Mouse (Mus musculus) stomach, postnatal 0 days (tissue): ENCODE measurements around the gene Clec16a. TPM values are rescaled to one million over a fixed set of nuclear protein-coding genes. Genes with fewer than 3 reads are reported as not detected.

Experiments used
- ATAC-seq: fragments of 200-750 bp; cut with Nextera tagmentation; 2 replicates; pipeline ENCODE4 v1.8.0; 2017; ENCODE audit not compliant: low FRiP score, low TSS enrichment
- DNase-seq: peaks from one replicate; pipeline ENCODE4 v3.0.0-alpha.2; 2016; ENCODE audit warnings: low spot score
- H3K27ac ChIP-seq: fragments of 300-500 bp; sonication (generic); replicated peaks from 2 replicates; pipeline ENCODE4 v1.5.1; 2014; ENCODE audit warnings: mild to moderate bottlenecking, control low read depth
- H3K27me3 ChIP-seq: fragments of 300-500 bp; sonication (generic); 2 replicates; pipeline ENCODE4 v1.6.1; 2014; ENCODE audit warnings: low read length; ENCODE audit not compliant: control insufficient read depth, insufficient read depth
- H3K36me3 ChIP-seq: fragments of 300-500 bp; sonication (generic); 2 replicates; pipeline ENCODE4 v1.6.1; 2014; ENCODE audit warnings: low read length, mixed read lengths; ENCODE audit not compliant: control insufficient read depth, insufficient read depth
- H3K4me1 ChIP-seq: fragments of 300-500 bp; sonication (generic); replicated peaks from 2 replicates; pipeline ENCODE4 v1.6.1; 2014; ENCODE audit warnings: antibody characterized with exemption; ENCODE audit not compliant: control insufficient read depth, insufficient read depth
- H3K4me2 ChIP-seq: fragments of 300-500 bp; sonication (generic); replicated peaks from 2 replicates; pipeline ENCODE4 v1.6.1; 2014; ENCODE audit warnings: low read depth, mild to moderate bottlenecking, control low read depth, moderate library complexity
- H3K4me3 ChIP-seq: fragments of 300-500 bp; sonication (generic); 2 replicates; pipeline ENCODE4 v1.5.1; 2014; ENCODE audit warnings: low read depth, low read length, control low read depth
- H3K9ac ChIP-seq: fragments of 300-500 bp; sonication (generic); 2 replicates; pipeline ENCODE4 v1.6.1; 2014; ENCODE audit warnings: mild to moderate bottlenecking, low read length, control low read depth, mixed read lengths
- H3K9me3 ChIP-seq: fragments of 300-500 bp; sonication (generic); 2 replicates; pipeline ENCODE4 v1.6.1; 2016; ENCODE audit warnings: low read length; ENCODE audit not compliant: control insufficient read depth
- CTCF ChIP-seq: IDR thresholded peaks from 2 replicates; pipeline ENCODE4 v1.5.1; 2016; ENCODE audit warnings: antibody characterized with exemption, low read depth, mild to moderate bottlenecking, moderate library complexity
- EP300 ChIP-seq: optimal IDR thresholded peaks from 2 replicates; pipeline ENCODE3; 2016; ENCODE audit warnings: antibody characterized with exemption
- WGBS: fragments of 180-500 bp; shearing (Covaris S2); extraction: QIAGEN DNeasy Blood & Tissue Kit; methylation state at CpG from one replicate; pipeline ENCODE4 v1.1.7; 2014; 5-methylcytosine and 5-hydroxymethylcytosine counted together
- polyA plus RNA-seq: library from polyadenylated mRNA; unstranded; fragments of >200 nt; fragmentation: Nextera tagmentation; extraction: Ambion mirVana; gene quantifications from 2 replicates; pipeline ENCODE4 v1.2.1, GENCODE M21; 2015

Clec16a gene
- polyA plus RNA-seq, 1 experiment from 2014 or later = 28.1 TPM

- H3K27ac ChIP-seq = no peak overlapping the region
- no peak overlapping the region for H3K9ac ChIP-seq
- no peak overlapping the region for H3K4me2 ChIP-seq
- no peaks in the 10 kb centered on the region for H3K9me3 ChIP-seq
- H3K36me3 ChIP-seq = no peaks in the 10 kb centered on the region
- 63% methylated on average over 4 of the region's 4 CpGs for WGBS
- TF ChIP-seq EP300 = no peak
- no peak for DNase-seq
- ATAC-seq = no peak
- H3K4me1 ChIP-seq = no peaks in the 10 kb centered on the region
- H3K4me3 ChIP-seq = no peak overlapping the region
- no peaks in the 10 kb centered on the region for H3K27me3 ChIP-seq
These were observed 37.7 kb upstream of the Clec16a start for GRCm38 (mm10) chr16:10507445-10507844.

GRCm38 (mm10) chr16:10508691-10509090, 36.4 kb upstream of the Clec16a start:
- Histone ChIP-seq H3K9me3 (no peaks in the 10 kb centered on the region), H3K27ac (no peak overlapping the region), H3K27me3 (no peaks in the 10 kb centered on the region), H3K36me3 (no peaks in the 10 kb centered on the region), H3K4me3 (no peak overlapping the region), H3K4me2 (no peak overlapping the region), H3K4me1 (no peaks in the 10 kb centered on the region), H3K9ac (no peak overlapping the region)
- DNase-seq (no peak), ATAC-seq (no peak)
- TF ChIP-seq CTCF (no peak), EP300 (no peak)
- WGBS = 53% methylated on average over 6 of the region's 6 CpGs

- Histone ChIP-seq H3K9me3 (no peaks in the 10 kb centered on the region), H3K27ac (no peak overlapping the region), H3K27me3 (no peaks in the 10 kb centered on the region), H3K4me3 (no peak overlapping the region), H3K4me1 (no peaks in the 10 kb centered on the region), H3K36me3 (no peaks in the 10 kb centered on the region), H3K4me2 (no peak overlapping the region), H3K9ac (no peak overlapping the region)
- WGBS = 55% methylated on average over 14 of the region's 14 CpGs
- TF ChIP-seq EP300 (no peak), CTCF (no peak)
- ATAC-seq (no peak), DNase-seq (no peak)
These were observed 34.5 kb upstream of the Clec16a start for GRCm38 (mm10) chr16:10510477-10511133.

- H3K4me1 ChIP-seq = no peaks in the 10 kb centered on the region
- no peaks in the 10 kb centered on the region for H3K36me3 ChIP-seq
- H3K9ac ChIP-seq = no peak overlapping the region
- WGBS = 86% methylated on average over 12 of the region's 12 CpGs
- ATAC-seq (no peak), DNase-seq (no peak)
- H3K27ac ChIP-seq = no peak overlapping the region
- no peaks in the 10 kb centered on the region for H3K9me3 ChIP-seq
- no peak overlapping the region for H3K4me2 ChIP-seq
- no peak for TF ChIP-seq CTCF
- no peak for TF ChIP-seq EP300
- H3K4me3 ChIP-seq = no peak overlapping the region
- H3K27me3 ChIP-seq = no peaks in the 10 kb centered on the region
These were observed 34.0 kb upstream of the Clec16a start for GRCm38 (mm10) chr16:10511134-10511520.

- no peak for TF ChIP-seq CTCF
- TF ChIP-seq EP300 = no peak
- Histone ChIP-seq H3K27me3 (no peaks in the 10 kb centered on the region), H3K27ac (no peak overlapping the region), H3K9me3 (no peaks in the 10 kb centered on the region), H3K36me3 (no peaks in the 10 kb centered on the region), H3K4me2 (no peak overlapping the region), H3K9ac (no peak overlapping the region), H3K4me3 (no peak overlapping the region), H3K4me1 (no peaks in the 10 kb centered on the region)
- no peak for DNase-seq
- ATAC-seq = no peak
- 86% methylated on average over 12 of the region's 12 CpGs for WGBS
These were observed 29.1 kb upstream of the Clec16a start for GRCm38 (mm10) chr16:10515953-10516572.

GRCm38 (mm10) chr16:10518030-10518429, 27.1 kb upstream of the Clec16a start:
- Histone ChIP-seq H3K36me3 (no peaks in the 10 kb centered on the region), H3K9ac (no peak overlapping the region), H3K27ac (no peak overlapping the region), H3K4me2 (no peak overlapping the region), H3K4me1 (no peaks in the 10 kb centered on the region), H3K9me3 (no peaks in the 10 kb centered on the region), H3K4me3 (no peak overlapping the region), H3K27me3 (no peaks in the 10 kb centered on the region)
- TF ChIP-seq CTCF (no peak; the same call in 1 of the 2 replicates), EP300 (no peak)
- WGBS = 58% methylated on average over 5 of the region's 5 CpGs
- DNase-seq = no peak
- no peak for ATAC-seq
